Mouse (Mus musculus) spleen, postnatal 36 days (tissue): Measurements from ENCODE around the gene Rpl36.
A peak's percentile ranks its signal among the peaks of the same experiment; 100 is the strongest.

Experiments used
- DNase-seq, 2 experiments: peaks; one replicate each; pipeline ENCODE4 v3.0.0; 2022; ENCODE audit warnings: low spot score in 2 of 2, mixed read lengths in 1 of 2

The Rpl36 gene

GRCm38 (mm10) chr17:56613236-56613844, at the start of gene Rpl36:
TSS of gene Rpl36 (plus strand) at chr17:56613416.
- peak; percentile 89 to 91 for DNase-seq

DNA sequence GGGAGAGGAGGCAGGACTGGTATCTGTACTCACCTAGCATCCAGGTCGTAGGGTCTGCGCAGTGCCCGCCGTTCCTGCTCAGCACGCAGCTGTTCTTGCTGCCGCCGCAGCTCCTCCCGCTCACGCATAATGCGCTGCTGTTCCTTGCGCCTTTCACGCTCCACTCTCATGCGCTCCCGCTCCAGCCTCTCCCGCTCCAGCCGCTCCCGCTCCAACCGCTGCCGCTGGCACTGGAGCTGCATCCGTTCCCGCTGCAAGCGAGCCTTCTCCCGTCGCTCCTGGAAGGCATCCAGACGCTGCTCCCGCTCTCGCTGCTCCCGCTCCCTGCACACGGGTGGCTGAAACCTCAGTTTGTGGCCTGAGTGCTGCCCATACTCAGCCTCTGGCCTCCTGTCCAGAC, 46.9 kb upstream of the Rpl36 start:
- no peak for DNase-seq

- DNase-seq, result no peak
Measured at GRCm38 (mm10) chr17:56566918-56567317, 46.3 kb upstream of the Rpl36 start.

DNA sequence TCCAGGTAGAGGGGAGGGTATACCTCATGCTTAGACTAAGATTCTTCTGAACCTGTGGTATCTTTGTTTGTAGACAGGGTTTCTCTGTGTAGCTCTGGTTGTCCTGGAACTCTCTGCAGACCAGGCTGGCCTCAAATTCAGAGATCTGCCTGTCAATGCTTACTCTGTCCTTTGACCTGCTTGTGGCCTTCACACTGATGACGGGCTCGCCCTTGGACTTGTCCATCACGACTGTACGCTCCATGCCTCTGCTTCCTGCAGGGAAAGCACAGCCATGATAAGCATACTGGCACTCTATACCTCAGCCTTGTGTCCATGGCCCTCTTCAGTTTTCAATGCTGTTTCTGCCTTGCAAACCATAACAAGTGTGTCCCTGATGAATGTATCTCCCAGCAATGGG, 45.8 kb upstream of the Rpl36 start:
- no peak for DNase-seq

DNA sequence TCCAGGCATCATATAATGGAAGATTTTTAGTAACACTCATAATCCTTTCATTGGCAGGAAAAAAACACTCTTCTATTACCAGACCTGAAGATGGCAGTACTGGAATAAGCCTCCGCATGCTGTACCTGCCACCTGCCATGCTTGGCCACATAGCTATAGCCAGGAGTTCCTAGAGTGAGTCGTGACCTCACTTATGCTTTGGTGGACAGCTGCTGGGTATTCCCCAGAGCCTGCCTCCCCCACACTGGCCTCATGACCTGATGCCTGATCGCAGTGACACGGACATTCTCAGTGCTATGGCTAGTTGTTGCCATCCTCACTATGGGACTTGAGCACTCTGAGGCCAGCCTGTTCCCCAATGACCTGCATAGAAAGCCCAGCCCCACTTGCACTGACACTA, 42.9 kb upstream of the Rpl36 start:
- no peak for DNase-seq

DNA sequence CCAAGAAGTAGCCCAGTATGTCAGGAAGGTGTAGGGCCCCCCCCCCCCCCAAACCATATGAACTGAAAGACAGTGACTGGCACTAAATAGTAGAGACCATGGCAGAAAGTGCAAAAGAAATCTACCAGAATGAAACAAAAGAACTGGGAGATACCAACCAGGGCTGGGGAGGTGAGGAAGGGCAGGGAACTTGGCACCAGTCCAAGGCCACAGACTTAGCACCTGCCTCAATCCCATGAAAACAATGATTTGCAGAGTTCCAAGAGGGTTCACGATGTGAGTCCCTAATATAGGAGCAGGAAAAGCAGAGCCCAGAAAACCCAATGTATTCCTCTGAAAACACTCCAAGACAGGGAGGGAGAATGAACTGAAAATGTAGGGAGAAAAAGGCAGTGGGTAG, 41.1 kb upstream of the Rpl36 start:
- no peak for DNase-seq

- no peak for DNase-seq
Measured at GRCm38 (mm10) chr17:56572939-56573338, 40.3 kb upstream of the Rpl36 start.

GRCm38 (mm10) chr17:56583071-56583470, 30.1 kb upstream of the Rpl36 start:
- no peak for DNase-seq

GRCm38 (mm10) chr17:56583611-56584256, 29.5 kb upstream of the Rpl36 start:
- DNase-seq, result no peak

DNA sequence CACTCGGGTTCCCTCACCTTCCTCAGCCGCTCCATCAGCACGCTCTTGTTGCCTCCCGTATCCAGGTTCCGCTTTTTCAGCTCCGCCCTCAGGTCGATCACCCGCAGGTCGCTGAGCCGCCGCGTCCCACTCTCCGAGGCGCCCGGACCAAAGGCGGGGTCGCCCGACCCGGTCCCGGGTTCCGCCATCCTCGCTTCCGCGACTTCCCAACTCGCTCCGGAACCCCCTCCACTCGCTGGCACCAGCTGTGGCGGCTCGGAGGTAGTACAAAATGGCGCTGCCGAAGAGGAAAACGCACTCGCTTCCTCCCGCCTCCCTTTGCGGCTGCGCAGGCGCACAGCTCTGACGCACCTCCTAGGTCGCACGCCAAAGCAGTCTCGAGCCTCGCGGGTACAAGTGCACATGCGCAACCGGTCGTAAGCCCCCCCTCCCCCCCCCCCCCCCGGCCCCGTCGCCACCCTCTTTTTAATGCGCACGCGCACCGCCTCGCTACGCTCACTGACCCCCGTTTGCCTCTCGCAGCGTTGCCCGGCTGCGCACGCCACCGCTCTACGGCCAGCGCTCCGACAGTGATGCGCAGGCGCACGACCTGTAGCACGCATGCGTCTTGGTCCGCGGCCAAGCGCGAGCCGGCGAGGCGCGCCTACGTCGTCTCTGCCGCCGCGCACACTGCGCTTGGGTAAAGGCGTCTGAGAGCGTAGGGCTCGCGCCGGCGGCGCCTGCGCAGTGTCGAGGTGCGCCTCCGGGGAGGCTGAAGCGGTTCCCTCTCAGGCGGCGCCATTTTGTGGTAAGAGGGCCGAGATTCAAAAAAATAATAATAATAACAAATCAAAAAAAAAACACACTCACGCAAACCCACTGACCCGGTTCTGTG, 28.7 kb upstream of the Rpl36 start, which contains the start of the genes Safb2 and Safb:
TSS of gene Safb2 (minus strand) at position 329 of the 874 bp plus-strand sequence.
TSS of gene Safb (plus strand) at position 569 of the 874 bp plus-strand sequence.
- peak; percentile 99 for DNase-seq

GRCm38 (mm10) chr17:56585171-56585821, 27.9 kb upstream of the Rpl36 start:
- DNase-seq, result peak; percentile 54 to 57

- DNase-seq, result no peak
Measured at GRCm38 (mm10) chr17:56587773-56588172, 25.4 kb upstream of the Rpl36 start.

DNA sequence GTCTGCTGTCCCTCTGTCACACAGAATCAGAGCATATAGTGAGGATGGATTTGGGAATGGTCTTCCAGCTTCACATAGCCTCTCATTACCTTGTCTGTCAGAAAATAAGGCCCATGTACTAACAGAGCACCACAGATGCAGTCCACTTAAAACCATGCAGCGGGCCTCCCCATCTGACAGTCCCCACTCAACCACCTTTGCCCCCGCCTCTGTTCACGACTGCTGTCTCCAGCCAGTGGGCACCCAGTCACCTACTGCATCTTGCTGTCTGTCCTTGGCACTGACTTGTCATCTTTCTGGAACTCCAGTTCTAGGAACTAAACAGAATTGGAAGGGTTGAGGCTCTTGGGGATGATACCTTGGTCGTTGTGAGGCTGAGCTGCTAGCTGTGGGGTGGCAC, 24.3 kb upstream of the Rpl36 start:
- DNase-seq, result no peak

DNA sequence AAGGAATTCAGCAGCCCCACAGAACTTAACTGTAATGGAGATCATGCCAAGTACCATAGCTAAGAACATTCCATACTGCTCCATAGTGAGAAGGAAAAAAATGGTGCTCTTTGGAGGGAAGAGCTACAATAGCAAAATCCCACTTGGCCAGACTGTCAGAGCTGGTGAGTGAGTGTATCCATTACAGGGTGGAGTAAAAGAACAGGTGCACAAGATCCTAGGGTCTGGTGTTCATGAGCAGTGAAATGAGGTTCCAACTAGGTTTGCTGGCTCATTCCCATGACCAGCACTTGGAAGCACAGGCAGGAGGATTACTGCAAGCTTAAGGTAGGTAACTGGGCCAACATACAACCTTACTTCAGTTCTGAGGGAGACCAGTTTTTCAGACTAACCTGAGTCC, 20.7 kb upstream of the Rpl36 start:
- DNase-seq, result no peak

- no peak for DNase-seq
Measured at GRCm38 (mm10) chr17:56593527-56594271, 19.5 kb upstream of the Rpl36 start.

- DNase-seq, result no peak
Measured at GRCm38 (mm10) chr17:56603186-56604069, 9.8 kb upstream of the Rpl36 start.

DNA sequence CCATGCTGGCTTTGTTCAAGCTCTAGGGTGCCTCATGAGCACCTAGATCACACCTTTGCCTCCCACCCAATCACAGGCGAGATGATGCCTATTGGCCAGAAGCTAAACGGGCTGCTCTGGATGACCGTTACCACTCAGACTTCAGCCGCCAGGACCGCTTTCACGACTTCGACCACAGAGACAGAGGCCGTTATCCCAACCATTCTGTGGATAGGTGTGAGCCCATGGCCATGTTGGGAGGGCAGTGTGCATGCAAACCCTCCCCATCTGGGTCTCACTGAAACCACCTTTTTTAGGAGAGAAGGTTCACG, 9.2 kb upstream of the Rpl36 start:
- no peak for DNase-seq

- DNase-seq, result no peak
Measured at GRCm38 (mm10) chr17:56604422-56604821, 8.8 kb upstream of the Rpl36 start.

GRCm38 (mm10) chr17:56605431-56605830, 7.8 kb upstream of the Rpl36 start:
- DNase-seq, result no peak

DNA sequence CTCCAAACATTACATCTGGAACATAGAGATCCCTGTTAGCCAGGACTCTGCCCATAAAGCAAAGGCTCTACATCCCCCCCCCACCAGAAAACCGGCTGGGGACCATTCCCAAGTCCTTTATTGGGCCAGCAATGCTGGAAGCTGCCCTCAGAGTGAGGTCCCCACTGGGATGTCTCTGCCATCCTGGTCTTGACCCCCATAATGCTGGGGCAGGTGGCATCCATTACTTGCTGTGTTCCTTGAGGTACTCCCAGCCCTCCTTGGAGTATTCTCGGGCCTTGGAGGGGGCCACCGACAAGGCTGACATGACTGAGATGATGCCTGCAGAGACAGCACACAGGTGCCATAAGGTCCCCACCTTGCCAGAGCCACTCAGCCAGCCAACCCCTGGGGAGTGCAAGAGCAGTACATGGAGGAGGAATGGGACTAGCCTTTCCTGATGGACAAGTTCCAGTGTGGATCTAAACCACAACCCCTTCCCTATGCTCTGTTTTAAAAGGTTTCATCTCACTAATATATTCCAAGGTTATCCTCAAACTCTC, 5.6 kb upstream of the Rpl36 start:
- DNase-seq, result no peak
